In the genomic region with DNA sequence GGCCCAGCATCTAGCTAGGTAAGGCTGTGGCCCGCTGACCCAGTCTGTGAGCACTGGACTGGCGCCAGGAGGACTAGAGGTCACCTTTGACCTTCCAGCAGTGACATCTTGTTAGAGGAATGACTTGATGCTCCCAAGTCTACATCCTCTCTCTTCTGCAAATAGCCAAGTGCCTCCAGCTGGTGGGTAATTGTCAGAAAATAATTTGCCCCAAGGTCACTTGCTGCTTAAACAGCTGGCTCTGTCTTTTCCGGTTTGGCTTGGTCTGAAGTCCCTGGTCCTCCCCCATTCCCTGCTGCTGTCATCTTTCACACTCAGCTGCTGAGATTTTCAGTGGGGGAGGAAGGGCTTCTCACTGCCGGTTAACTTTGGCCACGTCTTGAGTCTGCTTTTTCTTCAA, we compare ENCODE assay signal across 11 mouse cellular contexts. TPM values are rescaled to one million over a fixed set of nuclear protein-coding genes. Genes with fewer than 3 reads are reported as not detected.
DNase-seq lines count a peak whose midpoint lies in the region; ATAC-seq and TF ChIP-seq lines count a peak whose summit lies in the region.
"Had no signal": no experiment of that assay in that cellular context is flagged by ENCODE, and none has a peak within 500 bp of the region (broad histone marks: within the 10 kb centered on the region; RNA-seq: fewer than 3 reads in every experiment).

No protein-coding gene starts in this region.

- 24% methylated on average over 5 of the region's 5 CpGs for WGBS in intestine, embryonic 14.5 days
- 45% methylated on average over 5 of the region's 5 CpGs for WGBS in intestine, postnatal 0 days
- WGBS in thymus, adult 2 months, result 78% methylated on average over 5 of the region's 5 CpGs

- H3K9me3 ChIP-seq in intestine, embryonic 14.5 days (ENCODE audit: control insufficient read depth, low read length), result no peaks in the 10 kb centered on the region
- no peaks in the 10 kb centered on the region for H3K9me3 ChIP-seq in intestine, postnatal 0 days (ENCODE audit: control insufficient read depth)
- H3K9me3 ChIP-seq: midbrain, embryonic 12.5 days had no signal

- H3K4me3 ChIP-seq in intestine, embryonic 14.5 days (ENCODE audit: low read depth, low read length), result no peak overlapping the region
- H3K4me3 ChIP-seq in intestine, postnatal 0 days (ENCODE audit: low read depth, low read length), result no peak overlapping the region
- no peak overlapping the region for H3K4me3 ChIP-seq in thymus, adult 2 months (ENCODE audit: control insufficient read depth, insufficient read depth, low read length)
- H3K4me3 ChIP-seq: midbrain, embryonic 12.5 days had no signal

- H3K27me3 ChIP-seq in intestine, embryonic 14.5 days (replicated peaks; ENCODE audit: control insufficient read depth, insufficient read depth, low read length), result no peaks in the 10 kb centered on the region
- no peaks in the 10 kb centered on the region for H3K27me3 ChIP-seq in intestine, postnatal 0 days (replicated peaks; ENCODE audit: control insufficient read depth, insufficient read depth, low read length)
- no peaks in the 10 kb centered on the region for H3K27me3 ChIP-seq in thymus, adult 2 months (ENCODE audit: control insufficient read depth, insufficient read depth, low read length)
- H3K27me3 ChIP-seq: midbrain, embryonic 12.5 days had no signal

- peak; percentile 57 for ATAC-seq in intestine, embryonic 14.5 days (replicated peaks; ENCODE audit: low FRiP score, low TSS enrichment, low read depth)
- ATAC-seq in intestine, postnatal 0 days, result no peak
- ATAC-seq: CD4-positive, CD25-positive, alpha-beta regulatory T cell, adult 4 months had no signal

- TF ChIP-seq POLR2A in thymus, adult 2 months (IDR thresholded peaks at IDR 0.05; ENCODE audit: control insufficient read depth, extremely low read depth, insufficient read depth, low read length, poor library complexity), result no peak

- TF ChIP-seq CTCF in intestine, postnatal 0 days (IDR thresholded peaks at IDR 0.05; ENCODE audit: low read depth), result no peak
- TF ChIP-seq CTCF in thymus, adult 2 months (IDR thresholded peaks at IDR 0.05; ENCODE audit: borderline replicate concordance, control insufficient read depth, extremely low read depth, insufficient read depth, low read length, poor library complexity), result no peak

- no peaks in the 10 kb centered on the region for H3K36me3 ChIP-seq in intestine, embryonic 14.5 days (ENCODE audit: control insufficient read depth, insufficient read depth, low read length)
- H3K36me3 ChIP-seq in intestine, postnatal 0 days (ENCODE audit: control insufficient read depth, insufficient read depth), result no peaks in the 10 kb centered on the region
- H3K36me3 ChIP-seq in thymus, adult 2 months (ENCODE audit: control insufficient read depth, insufficient read depth, low read length), result no peaks in the 10 kb centered on the region
- H3K36me3 ChIP-seq: midbrain, embryonic 12.5 days had no signal

- H3K9ac ChIP-seq in intestine, embryonic 14.5 days (ENCODE audit: low read length), result no peak overlapping the region
- no peak overlapping the region for H3K9ac ChIP-seq in intestine, postnatal 0 days (ENCODE audit: low read depth, low read length)
- H3K9ac ChIP-seq: midbrain, embryonic 12.5 days had no signal

- H3K27ac ChIP-seq in intestine, embryonic 14.5 days (ENCODE audit: low read depth), result no peak overlapping the region; the same call in 1 of the 2 replicates
- no peak overlapping the region for H3K27ac ChIP-seq in intestine, postnatal 0 days (ENCODE audit: low read depth, low read length)
- no peak overlapping the region for H3K27ac ChIP-seq in thymus, adult 2 months (ENCODE audit: control insufficient read depth, insufficient read depth, low read length)
- H3K27ac ChIP-seq: midbrain, embryonic 12.5 days had no signal

- 0 out of 2 replicates have a peak overlapping the region, but pooled peaks have one; percentile 4 for H3K4me2 ChIP-seq in intestine, embryonic 14.5 days (ENCODE audit: low read length)
- no peak overlapping the region for H3K4me2 ChIP-seq in intestine, postnatal 0 days (replicated peaks; ENCODE audit: low read depth)
- H3K4me2 ChIP-seq: midbrain, embryonic 12.5 days had no signal

- DNase-seq in intestine, embryonic 14.5 days (ENCODE audit: low spot score), result no peak
- peak; percentile 48 for DNase-seq in gastrocnemius, postnatal 14 days
- DNase-seq in kidney, postnatal 10 days, result peak; percentile 80
- DNase-seq in retina, postnatal 1 day, result peak; percentile 68
- no peak for DNase-seq in thymus, adult 2 months
- DNase-seq in adipocyte (ENCODE audit: low spot score), result no peak
- DNase-seq in adrenal gland, postnatal 10 days, result no peak
- DNase-seq: adrenal gland, postnatal 36 days had no signal

- intact Hi-C loops in gastrocnemius, postnatal 14 days (cut with DNase I; ENCODE audit: low total_unique reads), result loop anchor here (10.0 kb wide), 1 partner anchor 388 kb away; no protein-coding TSS in a partner anchor

- peaks cover 18% of the 10 kb centered on the region for H3K4me1 ChIP-seq in intestine, embryonic 14.5 days (replicated peaks; ENCODE audit: control insufficient read depth, insufficient read depth, low read length)
- no peaks in the 10 kb centered on the region for H3K4me1 ChIP-seq in intestine, postnatal 0 days (replicated peaks; ENCODE audit: control insufficient read depth, insufficient read depth, low read length)
- H3K4me1 ChIP-seq in thymus, adult 2 months (replicated peaks; ENCODE audit: control insufficient read depth, insufficient read depth, low read length), result no peaks in the 10 kb centered on the region
- H3K4me1 ChIP-seq: midbrain, embryonic 12.5 days had no signal

RNA-seq across cellular contexts. Expression of a gene that starts 45.3 kb away (rescaled TPM):
- polyA plus RNA-seq in intestine, embryonic 14.5 days (2014; fragmentation: Nextera tagmentation; extraction: Ambion mirVana), result 4.1 and 4.9 TPM in 2 replicates
- polyA plus RNA-seq in intestine, postnatal 0 days (2015; fragmentation: Nextera tagmentation; extraction: Ambion mirVana), result 2.7 and 3.8 TPM in 2 replicates
- 1 to 10 TPM; 4.4 to 10.0 TPM for total RNA-seq in gastrocnemius, postnatal 14 days (2021)
- polyA plus RNA-seq in thymus, adult 2 months (2012; rRNA removed), result 1.4 and 2.4 TPM in 2 replicates
- 1 to 10 TPM; 4.1 to 5.0 TPM for total RNA-seq in adrenal gland, postnatal 10 days (2021)
- polyA plus RNA-seq: CD4-positive, CD25-positive, alpha-beta regulatory T cell, adult 4 months had no signal

Comparison
In these comparisons a context has a peak if more than half of its experiments do, and no peak if none do; other contexts are left out.
1. DNase-seq: peak in gastrocnemius, postnatal 14 days (single experiment), kidney, postnatal 10 days (single experiment) and retina, postnatal 1 day (single experiment); none in intestine, embryonic 14.5 days (single experiment), thymus, adult 2 months (single experiment), adipocyte (single experiment) and adrenal gland, postnatal 10 days (single experiment).